Mouse (Mus musculus) lung, postnatal 0 days (tissue): ENCODE results near the gene Ptger2. TPM values are rescaled to one million over a fixed set of nuclear protein-coding genes. Genes with fewer than 3 reads are reported as not detected.

Source experiments
- ATAC-seq: fragments of 200-750 bp; cut with Nextera tagmentation; 2 replicates; pipeline ENCODE4 v1.8.0; 2017; ENCODE audit warnings: moderate library complexity
- DNase-seq: peaks from one replicate; pipeline ENCODE4 v3.0.0-alpha.2; 2016; ENCODE audit warnings: low spot score
- H3K27ac ChIP-seq: fragments of 300-500 bp; sonication (generic); 2 replicates; pipeline ENCODE4 v1.5.1; 2014; ENCODE audit warnings: antibody characterized with exemption, mild to moderate bottlenecking, low read length, mixed read lengths
- H3K27me3 ChIP-seq: fragments of 300-500 bp; sonication (generic); replicated peaks from 2 replicates; pipeline ENCODE4 v1.6.1; 2014; ENCODE audit warnings: low read length, mixed read lengths; ENCODE audit not compliant: insufficient read depth
- H3K36me3 ChIP-seq: fragments of 300-500 bp; sonication (generic); 2 replicates; pipeline ENCODE4 v1.6.1; 2014; ENCODE audit warnings: low read length, mixed read lengths; ENCODE audit not compliant: insufficient read depth
- H3K4me1 ChIP-seq: fragments of 300-500 bp; sonication (generic); 2 replicates; pipeline ENCODE4 v1.6.1; 2014; ENCODE audit warnings: antibody characterized with exemption, low read depth, low read length, mixed read lengths; ENCODE audit not compliant: insufficient read depth
- H3K4me2 ChIP-seq: fragments of 300-500 bp; sonication (generic); replicated peaks from 2 replicates; pipeline ENCODE4 v1.6.1; 2014; ENCODE audit warnings: low read depth, mild to moderate bottlenecking, low read length, moderate library complexity, mixed read lengths
- H3K4me3 ChIP-seq: fragments of 300-500 bp; sonication (generic); 2 replicates; pipeline ENCODE4 v1.5.1; 2014; ENCODE audit warnings: low read depth, low read length
- H3K9ac ChIP-seq: fragments of 300-500 bp; sonication (generic); replicated peaks from 2 replicates; pipeline ENCODE4 v1.6.1; 2014; ENCODE audit warnings: low read depth, mild to moderate bottlenecking
- H3K9me3 ChIP-seq: fragments of 300-500 bp; sonication (generic); 2 replicates; pipeline ENCODE4 v1.6.1; 2016; ENCODE audit warnings: low read length, mixed read lengths
- CTCF ChIP-seq: IDR thresholded peaks from 2 replicates; pipeline ENCODE4 v1.5.1; 2016; ENCODE audit warnings: antibody characterized with exemption, mild to moderate bottlenecking
- EP300 ChIP-seq: IDR thresholded peaks from 2 replicates; pipeline ENCODE4 v1.6.1; 2016; ENCODE audit warnings: antibody characterized with exemption, mild to moderate bottlenecking, control low read depth
- WGBS: fragments of 180-500 bp; shearing (Covaris S2); extraction: QIAGEN DNeasy Blood & Tissue Kit; methylation state at CpG from one replicate; pipeline ENCODE4 v1.1.7; 2014; 5-methylcytosine and 5-hydroxymethylcytosine counted together
- polyA plus RNA-seq: library from polyadenylated mRNA; unstranded; fragments of >200 nt; fragmentation: Nextera tagmentation; extraction: Ambion mirVana; gene quantifications from 2 replicates; pipeline ENCODE4 v1.2.1, GENCODE M21; 2015

The Ptger2 gene
- polyA plus RNA-seq, 1 experiment from 2014 or later = 13.9 TPM

GRCm38 (mm10) chr14:45005698-45006283 lies 17.8 kb downstream of the Ptger2 start:
- Histone ChIP-seq H3K4me3 (no peak overlapping the region), H3K27ac (no peak overlapping the region), H3K36me3 (no peaks in the 10 kb centered on the region), H3K9ac (no peak overlapping the region), H3K9me3 (no peaks in the 10 kb centered on the region), H3K27me3 (no peaks in the 10 kb centered on the region), H3K4me1 (no peaks in the 10 kb centered on the region), H3K4me2 (no peak overlapping the region)
- ATAC-seq = peak; percentile 12; the same call in 1 of the 2 replicates
- TF ChIP-seq EP300 (no peak), CTCF (no peak)
- 74% methylated on average over 4 of the region's 4 CpGs for WGBS
- peak; percentile 25 for DNase-seq

DNA sequence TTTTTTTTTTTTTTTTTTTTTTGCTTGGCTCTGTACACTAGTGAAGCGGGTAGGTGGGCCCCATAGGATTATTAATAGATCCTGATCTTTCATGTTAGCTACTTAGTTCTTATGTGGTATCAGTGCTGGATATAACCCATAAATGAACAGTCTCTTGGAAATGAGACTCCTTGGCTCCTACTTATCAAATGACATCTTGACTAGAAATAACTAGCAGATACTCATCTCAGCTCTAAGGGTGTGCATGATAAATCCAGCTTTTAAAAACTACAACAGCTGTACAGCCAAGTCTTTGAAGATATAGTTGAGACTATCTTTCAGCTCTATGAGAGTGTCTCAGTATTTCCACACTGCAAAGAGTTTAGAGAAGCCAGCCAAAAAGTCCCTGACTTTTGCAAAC lies 21.2 kb downstream of the Ptger2 start:
- Histone ChIP-seq H3K4me2 (no peak overlapping the region), H3K9ac (no peak overlapping the region), H3K9me3 (no peaks in the 10 kb centered on the region), H3K27me3 (no peaks in the 10 kb centered on the region), H3K4me3 (no peak overlapping the region), H3K27ac (no peak overlapping the region), H3K36me3 (no peaks in the 10 kb centered on the region), H3K4me1 (no peaks in the 10 kb centered on the region)
- peak; percentile 87 for ATAC-seq
- DNase-seq = peak; percentile 70
- WGBS = 69% methylated on average over 1 of the region's 1 CpGs
- no peak for TF ChIP-seq CTCF
- no peak for TF ChIP-seq EP300

DNA sequence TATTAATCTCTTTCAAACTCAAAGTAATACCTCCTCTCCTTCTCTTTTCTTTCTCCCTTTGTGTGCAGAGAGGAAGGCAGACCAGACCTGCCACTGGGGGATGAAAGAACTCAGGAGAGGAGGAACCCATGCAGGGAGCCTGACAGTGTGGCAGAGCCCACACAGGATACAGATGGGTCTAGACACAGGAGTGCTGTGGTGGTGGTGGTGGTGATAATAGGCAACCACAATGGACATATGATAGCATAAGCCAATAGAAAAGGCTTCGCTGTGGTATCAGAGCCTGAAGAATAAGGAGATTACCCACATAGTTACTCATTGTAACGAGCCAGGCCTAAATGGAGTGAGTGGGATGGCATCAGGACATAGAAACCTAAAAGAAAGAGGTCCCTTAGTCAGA lies 23.3 kb downstream of the Ptger2 start:
- no peaks in the 10 kb centered on the region for H3K27me3 ChIP-seq
- WGBS = 78% methylated on average over 2 of the region's 2 CpGs
- no peaks in the 10 kb centered on the region for H3K4me1 ChIP-seq
- H3K4me3 ChIP-seq = no peak overlapping the region
- no peak overlapping the region for H3K9ac ChIP-seq
- H3K27ac ChIP-seq = no peak overlapping the region
- ATAC-seq = no peak
- no peak for DNase-seq
- TF ChIP-seq CTCF (no peak), EP300 (no peak)
- no peaks in the 10 kb centered on the region for H3K9me3 ChIP-seq
- no peaks in the 10 kb centered on the region for H3K36me3 ChIP-seq
- H3K4me2 ChIP-seq = no peak overlapping the region

DNA sequence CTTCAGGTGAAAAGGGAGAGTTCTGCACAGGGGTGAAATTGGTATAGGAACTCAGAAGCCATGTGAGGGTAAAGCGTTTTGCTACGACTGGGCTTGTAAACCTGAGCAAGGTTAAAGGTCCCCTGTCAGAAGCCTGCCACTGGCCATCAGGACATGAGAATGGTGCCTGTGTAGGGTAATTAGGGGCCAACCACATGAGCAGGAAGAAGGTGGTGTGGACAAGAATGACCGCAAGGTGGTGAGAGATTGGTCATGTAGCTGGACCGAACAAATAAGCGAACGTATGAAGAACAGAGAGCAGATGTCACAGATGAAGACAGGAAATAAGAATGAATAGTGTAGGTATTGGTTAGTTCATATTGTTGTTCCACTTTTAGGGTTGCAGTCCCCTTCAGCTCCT lies 23.7 kb downstream of the Ptger2 start:
- no peak overlapping the region for H3K9ac ChIP-seq
- DNase-seq = no peak
- H3K27ac ChIP-seq = no peak overlapping the region
- WGBS = 84% methylated on average over 6 of the region's 6 CpGs
- no peaks in the 10 kb centered on the region for H3K27me3 ChIP-seq
- TF ChIP-seq CTCF (no peak), EP300 (no peak)
- H3K4me3 ChIP-seq = no peak overlapping the region
- no peaks in the 10 kb centered on the region for H3K4me1 ChIP-seq
- no peaks in the 10 kb centered on the region for H3K9me3 ChIP-seq
- ATAC-seq = no peak
- H3K36me3 ChIP-seq = no peaks in the 10 kb centered on the region
- H3K4me2 ChIP-seq = no peak overlapping the region

DNA sequence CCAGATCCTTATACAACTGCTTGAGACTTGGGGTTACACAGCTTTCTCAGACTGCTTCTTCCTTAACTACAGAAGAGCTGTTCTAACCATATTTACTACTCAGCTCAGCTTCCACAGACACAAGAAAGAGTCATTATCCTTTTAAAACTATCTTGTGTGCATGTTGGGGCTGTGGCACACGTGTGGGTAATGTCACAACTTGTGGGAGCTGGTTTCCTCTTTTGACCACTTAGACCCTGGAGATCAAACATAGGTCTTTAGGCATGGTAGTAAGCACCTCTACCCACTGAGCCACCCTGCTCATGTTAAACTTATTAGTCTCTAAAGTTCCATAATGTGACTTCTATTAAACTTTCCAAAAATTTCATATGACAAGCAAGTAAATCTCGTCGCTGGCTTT lies 33.6 kb downstream of the Ptger2 start:
- no peaks in the 10 kb centered on the region for H3K36me3 ChIP-seq
- H3K4me3 ChIP-seq = no peak overlapping the region
- no peak overlapping the region for H3K9ac ChIP-seq
- WGBS = 83% methylated on average over 3 of the region's 3 CpGs
- DNase-seq (no peak), ATAC-seq (no peak)
- TF ChIP-seq EP300 = no peak
- TF ChIP-seq CTCF = no peak
- H3K4me1 ChIP-seq = no peaks in the 10 kb centered on the region
- H3K9me3 ChIP-seq = no peaks in the 10 kb centered on the region
- H3K27me3 ChIP-seq = no peaks in the 10 kb centered on the region
- no peak overlapping the region for H3K27ac ChIP-seq
- no peak overlapping the region for H3K4me2 ChIP-seq

DNA sequence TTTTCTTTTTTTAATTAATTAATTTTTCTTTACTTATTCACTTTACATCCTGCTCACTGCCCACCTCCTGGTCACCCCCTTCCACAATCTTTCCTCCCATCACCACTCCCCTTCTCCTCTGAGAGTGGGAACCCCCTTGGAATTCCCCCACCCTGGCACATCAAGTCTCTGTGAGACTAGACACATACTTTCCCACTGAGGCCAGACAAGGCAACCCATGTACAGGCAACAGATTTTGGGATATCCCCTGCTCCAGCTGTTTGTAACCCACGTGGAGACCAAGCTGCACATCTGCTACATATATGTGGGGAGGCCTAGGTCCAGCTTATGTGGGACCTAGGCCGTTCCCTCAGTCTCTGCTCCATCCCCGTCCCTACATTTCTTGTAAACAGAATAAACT lies 46.3 kb downstream of the Ptger2 start:
- H3K36me3 ChIP-seq = no peaks in the 10 kb centered on the region
- no peaks in the 10 kb centered on the region for H3K4me1 ChIP-seq
- H3K27ac ChIP-seq = no peak overlapping the region
- no peak overlapping the region for H3K4me2 ChIP-seq
- WGBS = 77% methylated on average over 3 of the region's 3 CpGs
- no peak for ATAC-seq
- no peak overlapping the region for H3K4me3 ChIP-seq
- TF ChIP-seq EP300 (no peak), CTCF (no peak)
- no peaks in the 10 kb centered on the region for H3K9me3 ChIP-seq
- no peaks in the 10 kb centered on the region for H3K27me3 ChIP-seq
- DNase-seq = no peak
- no peak overlapping the region for H3K9ac ChIP-seq

DNA sequence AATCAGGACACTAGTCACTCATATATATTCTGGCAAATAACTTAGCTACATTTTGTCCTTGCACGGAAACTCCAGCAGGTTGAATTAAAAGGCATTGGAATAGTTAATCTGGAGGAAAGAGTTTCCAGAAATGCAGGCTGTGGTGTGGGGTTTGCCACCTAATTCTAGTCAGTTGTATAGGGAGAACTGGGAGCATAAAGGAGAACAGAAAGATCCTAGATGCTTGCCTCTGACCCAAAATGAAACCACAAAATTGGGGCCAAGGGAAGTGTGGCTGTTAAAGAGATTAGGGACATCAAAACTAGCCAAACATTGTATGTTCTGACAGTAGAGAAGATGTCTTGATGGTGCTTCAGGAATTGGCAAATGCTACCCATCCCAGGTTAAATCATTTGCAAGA lies 48.6 kb downstream of the Ptger2 start:
- DNase-seq (no peak), ATAC-seq (no peak)
- WGBS = 90% methylated on average over 1 of the region's 1 CpGs
- Histone ChIP-seq H3K9ac (no peak overlapping the region), H3K4me2 (no peak overlapping the region), H3K9me3 (no peaks in the 10 kb centered on the region), H3K4me3 (no peak overlapping the region), H3K4me1 (no peaks in the 10 kb centered on the region), H3K27ac (no peak overlapping the region), H3K36me3 (no peaks in the 10 kb centered on the region), H3K27me3 (no peaks in the 10 kb centered on the region)
- TF ChIP-seq EP300 = no peak
- TF ChIP-seq CTCF = no peak
